Mouse (Mus musculus): ENCODE measurements around the gene Sun5. TPM values are rescaled to one million over a fixed set of nuclear protein-coding genes. Genes with fewer than 3 reads are reported as not detected.
"Not testable (repeated sequence)": the region's sequence is repeated elsewhere in the genome, so short reads cannot be mapped to it uniquely, and the experiment has no call there.

The Sun5 gene
- total RNA-seq, 2 experiments from 2014 or later, result not detected

GRCm38 (mm10) chr2:153824593-153824992, 46.3 kb downstream of the Sun5 start:
- DNase-seq (ENCODE audit: low spot score), result no peak
- intact Hi-C loops (cut with DNase I), result no loop called here

GRCm38 (mm10) chr2:153822005-153822543, 48.8 kb downstream of the Sun5 start:
- intact Hi-C loops (cut with DNase I), result no loop called here
- DNase-seq (ENCODE audit: low spot score), result no peak

- intact Hi-C loops (cut with DNase I), result loop anchor here (5.0 kb wide), 1 partner anchor 42 kb away; no protein-coding TSS in a partner anchor
- DNase-seq (ENCODE audit: low spot score), result no peak
Measured at GRCm38 (mm10) chr2:153809921-153810320, 61.0 kb downstream of the Sun5 start.

- intact Hi-C loops (cut with DNase I), result loop anchor here (5.0 kb wide), 1 partner anchor 43 kb away; no protein-coding TSS in a partner anchor
- no peak for DNase-seq (ENCODE audit: low spot score)
Measured at GRCm38 (mm10) chr2:153808841-153809240, 62.0 kb downstream of the Sun5 start.

- no peak for DNase-seq (ENCODE audit: low spot score)
- intact Hi-C loops (cut with DNase I), result loop anchor here (5.0 kb wide), 1 partner anchor 44 kb away; no protein-coding TSS in a partner anchor
Measured at GRCm38 (mm10) chr2:153808146-153808545, 62.7 kb downstream of the Sun5 start.

- not testable (repeated sequence) for DNase-seq (ENCODE audit: low spot score)
- intact Hi-C loops (cut with DNase I), result loop anchor here (2.0 to 5.0 kb wide), 2 partner anchors 45 to 121 kb away; no protein-coding TSS in a partner anchor
Measured at GRCm38 (mm10) chr2:153807464-153807863, 63.4 kb downstream of the Sun5 start.

Other genes with a start within 250 kb of the Sun5 start
- 10 to 100 TPM; 13.9 to 14.6 TPM for gene Commd7, start 238.3 kb downstream of the Sun5 start, total RNA-seq (2021)
- gene Dnmt3b, start 221.6 kb downstream of the Sun5 start, total RNA-seq (2021), result 1 to 10 TPM; 1.3 to 1.4 TPM
- gene Dnmt3c, start 174.4 kb downstream of the Sun5 start, total RNA-seq (2021), result not detected
- 10 to 100 TPM; 57.8 to 60.0 TPM for gene Mapre1, start 129.8 kb downstream of the Sun5 start, total RNA-seq (2021)
- gene Efcab8, start 91.2 kb downstream of the Sun5 start, total RNA-seq (2021), result not detected
- gene Bpifb2, start 4.0 kb upstream of the Sun5 start, total RNA-seq (2021), result not detected
- not detected for gene Bpifb6, start 29.3 kb upstream of the Sun5 start, total RNA-seq (2021)
- gene Bpifb3, start 47.1 kb upstream of the Sun5 start, total RNA-seq (2021), result not detected
- gene Bpifb4, start 67.1 kb upstream of the Sun5 start, total RNA-seq (2021), result not detected
- not detected for gene Bpifa6, start 103.9 kb upstream of the Sun5 start, total RNA-seq (2021)
- not detected for gene Bpifa2, start 137.2 kb upstream of the Sun5 start, total RNA-seq (2021)